Mouse (Mus musculus): ENCODE results near the gene Samd4b.

DNA sequence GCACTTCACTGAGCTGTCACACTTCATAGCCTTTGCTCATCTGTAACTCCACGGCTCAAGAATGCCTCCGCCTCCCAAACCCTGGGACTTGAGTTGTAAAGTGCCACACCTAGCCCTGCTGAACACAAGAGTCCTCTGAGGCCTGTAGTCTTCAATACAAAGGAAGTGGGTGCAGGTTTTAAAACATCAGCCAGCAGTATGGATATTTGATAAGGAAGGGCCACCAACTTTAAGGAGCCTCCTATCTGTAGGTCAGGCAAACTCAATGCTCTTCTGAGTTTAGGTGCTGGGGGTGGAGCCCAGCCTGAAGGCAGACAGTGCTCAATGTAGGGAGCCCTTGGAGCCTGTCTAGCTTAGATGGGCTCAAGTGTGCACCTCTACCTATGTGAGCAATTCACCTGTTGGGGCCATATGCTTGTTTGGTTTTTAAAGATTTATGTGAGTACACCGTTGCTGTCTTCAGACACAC, 243.8 kb downstream of the Samd4b start:
- TF ChIP-seq CTCF (IDR thresholded peaks at IDR 0.05; ENCODE audit: low read depth) (no peak), EP300 (IDR thresholded peaks at IDR 0.05; ENCODE audit: low read depth) (no peak)
